Mouse (Mus musculus) liver, embryonic 13.5 days (tissue): ENCODE results near the gene Tab3. TPM values are rescaled to one million over a fixed set of nuclear protein-coding genes. Genes with fewer than 3 reads are reported as not detected.

Experiments
- ATAC-seq: fragments of 200-750 bp; cut with Nextera tagmentation; 2 replicates; pipeline ENCODE4 v1.8.0; 2017; ENCODE audit warnings: low read depth, mild to moderate bottlenecking, moderate number of reproducible peaks, moderate library complexity
- DNase-seq: peaks from one replicate; pipeline ENCODE4 v3.0.0; 2022
- H3K27ac ChIP-seq: fragments of 300-500 bp; sonication (generic); 2 replicates; pipeline ENCODE4 v1.5.1; 2015; ENCODE audit warnings: moderate library complexity, mild to moderate bottlenecking, inconsistent platforms
- H3K27me3 ChIP-seq: fragments of 300-500 bp; sonication (generic); 2 replicates; pipeline ENCODE4 v1.6.1; 2015; ENCODE audit warnings: mild to moderate bottlenecking, inconsistent platforms
- H3K36me3 ChIP-seq: fragments of 300-500 bp; sonication (generic); 2 replicates; pipeline ENCODE4 v1.6.1; 2015; ENCODE audit warnings: mild to moderate bottlenecking, inconsistent platforms
- H3K4me1 ChIP-seq: fragments of 300-500 bp; sonication (generic); replicated peaks from 2 replicates; pipeline ENCODE4 v1.6.1; 2015; ENCODE audit warnings: inconsistent platforms
- H3K4me2 ChIP-seq: fragments of 300-500 bp; sonication (generic); 2 replicates; pipeline ENCODE4 v1.6.1; 2015; ENCODE audit warnings: inconsistent platforms, mild to moderate bottlenecking, moderate library complexity
- H3K4me3 ChIP-seq: fragments of 300-500 bp; sonication (generic); replicated peaks from 2 replicates; pipeline ENCODE4 v1.5.1; 2015; ENCODE audit warnings: mild to moderate bottlenecking, inconsistent platforms
- H3K9ac ChIP-seq: fragments of 300-500 bp; sonication (generic); 2 replicates; pipeline ENCODE4 v1.6.1; 2015; ENCODE audit warnings: mild to moderate bottlenecking, inconsistent platforms
- H3K9me3 ChIP-seq: fragments of 300-500 bp; sonication (generic); replicated peaks from 2 replicates; pipeline ENCODE4 v1.6.1; 2016; ENCODE audit warnings: inconsistent platforms
- WGBS: fragments of 180-500 bp; shearing (Covaris S2); methylation state at CpG from one replicate; pipeline ENCODE4 v1.1.7; 2015; ENCODE audit not compliant: insufficient replicate concordance; 5-methylcytosine and 5-hydroxymethylcytosine counted together
- microRNA-seq: library from miRNA; unstranded; fragments of <30 nt; microRNA quantifications from one replicate; pipeline ENCODE4, GENCODE M21; 2016
- polyA plus RNA-seq: library from polyadenylated mRNA; unstranded; fragments of >200 nt; fragmentation: Nextera tagmentation; extraction: Ambion mirVana; gene quantifications from 2 replicates; pipeline ENCODE4 v1.2.1, GENCODE M21; 2015

Gene Tab3
- polyA plus RNA-seq, 1 experiment from 2014 or later: 4.8 TPM

DNA sequence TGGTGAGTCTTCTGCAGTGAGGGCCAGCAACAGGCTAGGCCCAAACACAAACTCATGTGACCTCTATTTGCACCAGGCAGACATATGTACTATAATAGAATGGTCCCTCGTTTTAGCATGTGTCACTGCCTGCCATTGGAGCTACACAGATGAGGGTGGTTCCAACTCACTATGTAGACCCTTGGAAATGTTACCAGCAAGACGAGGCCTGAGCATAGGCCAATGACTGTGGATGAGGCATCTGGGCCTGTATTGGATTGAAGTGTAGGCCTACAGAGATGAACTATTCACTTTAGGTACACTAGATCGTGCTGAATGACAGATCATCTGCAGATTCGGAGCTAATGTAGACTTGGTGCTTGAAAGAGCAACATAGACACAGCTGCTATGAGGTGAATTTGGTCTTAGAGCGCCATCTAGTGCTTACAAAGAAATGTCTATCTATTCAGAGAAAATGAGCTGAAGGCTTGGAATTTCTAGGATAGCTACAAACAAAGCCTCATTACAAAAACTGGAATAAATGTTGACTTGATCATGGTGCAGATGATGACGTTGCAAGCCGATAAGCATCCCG is 72.5 kb downstream of the Tab3 start:
- ATAC-seq (no peak), DNase-seq (peak; percentile 2)
- Histone ChIP-seq H3K9ac (no peak overlapping the region), H3K27me3 (no peaks in the 10 kb centered on the region), H3K9me3 (no peaks in the 10 kb centered on the region), H3K4me2 (no peak overlapping the region), H3K4me3 (no peak overlapping the region), H3K27ac (no peak overlapping the region), H3K4me1 (no peaks in the 10 kb centered on the region), H3K36me3 (no peaks in the 10 kb centered on the region)
- 29% methylated on average over 8 of the region's 8 CpGs for WGBS

DNA sequence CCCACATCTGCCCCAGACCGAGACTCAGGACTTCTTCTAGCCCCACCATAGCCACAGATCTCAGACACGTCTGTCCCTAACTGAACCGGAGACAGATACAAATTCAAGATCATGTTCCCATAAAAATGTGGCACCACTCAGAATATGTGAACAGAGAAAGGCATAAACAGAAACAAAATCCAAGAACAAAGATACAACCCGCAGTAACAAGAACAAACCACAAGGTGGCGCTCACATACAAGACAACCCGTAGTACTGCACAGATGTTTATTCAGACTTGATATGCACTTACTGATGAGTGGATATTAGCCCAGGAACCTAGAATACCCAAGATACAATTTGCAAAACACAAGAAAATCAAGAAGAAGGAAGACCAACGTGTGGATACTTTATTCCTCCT is 103.0 kb downstream of the Tab3 start:
- H3K4me1 ChIP-seq: no peaks in the 10 kb centered on the region
- ATAC-seq: no peak
- no peak for DNase-seq
- no peaks in the 10 kb centered on the region for H3K27me3 ChIP-seq
- no peak overlapping the region for H3K9ac ChIP-seq
- 14% methylated on average over 7 of the region's 7 CpGs for WGBS
- no peak overlapping the region for H3K4me3 ChIP-seq
- H3K36me3 ChIP-seq: no peaks in the 10 kb centered on the region
- H3K9me3 ChIP-seq: no peaks in the 10 kb centered on the region
- no peak overlapping the region for H3K27ac ChIP-seq
- no peak overlapping the region for H3K4me2 ChIP-seq

- DNase-seq (no peak), ATAC-seq (no peak)
- Histone ChIP-seq H3K4me2 (no peak overlapping the region), H3K9ac (no peak overlapping the region), H3K27ac (no peak overlapping the region), H3K36me3 (no peaks in the 10 kb centered on the region), H3K27me3 (no peaks in the 10 kb centered on the region), H3K9me3 (no peaks in the 10 kb centered on the region), H3K4me3 (no peak overlapping the region), H3K4me1 (no peaks in the 10 kb centered on the region)
- 41% methylated on average over 1 of the region's 1 CpGs for WGBS
Observed at GRCm38 (mm10) chrX:85682125-85682524, 108.3 kb downstream of the Tab3 start.

- Histone ChIP-seq H3K4me2 (no peak overlapping the region), H3K27ac (no peak overlapping the region), H3K9me3 (no peaks in the 10 kb centered on the region), H3K4me3 (no peak overlapping the region), H3K9ac (no peak overlapping the region), H3K27me3 (no peaks in the 10 kb centered on the region), H3K4me1 (no peaks in the 10 kb centered on the region), H3K36me3 (no peaks in the 10 kb centered on the region)
- DNase-seq (no peak), ATAC-seq (no peak)
- WGBS: 48% methylated on average over 2 of the region's 2 CpGs
Observed at GRCm38 (mm10) chrX:85683723-85684122, 109.9 kb downstream of the Tab3 start.

Small RNA genes lying within 50 kb of the gene (microRNA-seq; reads per million reads assigned to microRNA genes)
- not detected for gene Gm44378

Other genes with a start within 250 kb of the Tab3 start
- gene Gk, start 202.8 kb downstream of the Tab3 start, polyA plus RNA-seq: 4.3 and 5.1 TPM in 2 replicates